Mouse (Mus musculus): ENCODE measurements around the gene Mgme1. TPM values are rescaled to one million over a fixed set of nuclear protein-coding genes. Genes with fewer than 3 reads are reported as not detected.
A peak's percentile ranks its signal among the peaks of the same experiment; 100 is the strongest.

Mgme1 gene
- polyA plus RNA-seq, 1 experiment from 2014 or later: 21.6 TPM

DNA sequence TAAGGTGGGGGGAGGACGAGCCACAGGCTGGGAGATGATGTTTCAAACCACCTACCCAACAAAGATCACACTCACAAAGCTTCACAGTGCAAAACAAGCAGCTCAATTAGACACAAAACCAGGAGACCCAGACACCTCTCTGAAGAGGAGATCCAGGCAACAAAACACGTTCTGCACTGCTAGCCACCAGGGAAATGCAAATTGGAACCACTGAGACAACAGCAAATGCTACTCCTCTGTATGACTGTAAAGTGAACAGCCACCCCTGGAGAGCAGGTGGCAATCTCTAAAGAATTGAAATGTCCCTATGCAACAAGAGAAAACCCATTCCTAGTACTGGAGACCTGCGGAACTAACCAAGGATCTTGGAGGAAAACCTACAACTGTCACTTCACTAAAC lies 36.9 kb upstream of the Mgme1 start:
- ATAC-seq (ENCODE audit: insufficient number of reproducible peaks, low FRiP score, low TSS enrichment, low read depth): no peak

GRCm38 (mm10) chr2:144235776-144236175 lies 34.7 kb upstream of the Mgme1 start:
- Histone ChIP-seq H3K36me3 (ENCODE audit: control insufficient read depth, insufficient read depth, low read length) (no peaks in the 10 kb centered on the region), H3K4me3 (ENCODE audit: low read depth, low read length) (no peak overlapping the region), H3K9ac (ENCODE audit: low read length) (no peak overlapping the region), H3K4me1 (ENCODE audit: control insufficient read depth, insufficient read depth, low read length) (peaks cover 2% of the 10 kb centered on the region; the same call in 1 of the 2 replicates), H3K27ac (replicated peaks; ENCODE audit: low read depth, low read length) (no peak overlapping the region), H3K27me3 (ENCODE audit: control insufficient read depth, insufficient read depth, low read length) (no peaks in the 10 kb centered on the region), H3K4me2 (ENCODE audit: low read depth, severe bottlenecking) (no peak overlapping the region), H3K9me3 (ENCODE audit: control insufficient read depth, low read length) (no peaks in the 10 kb centered on the region)
- ATAC-seq (ENCODE audit: insufficient number of reproducible peaks, low FRiP score, low TSS enrichment, low read depth) (no peak), DNase-seq (ENCODE audit: low spot score) (peak; percentile 37)
- 49% methylated on average over 3 of the region's 3 CpGs for WGBS

More for the DNA sequence above, 36.9 kb upstream of the Mgme1 start:
- WGBS: 73% methylated on average over 3 of the region's 3 CpGs
- Histone ChIP-seq H3K9me3 (ENCODE audit: control insufficient read depth, low read length) (no peaks in the 10 kb centered on the region), H3K27ac (replicated peaks; ENCODE audit: low read depth, low read length) (no peak overlapping the region), H3K4me3 (ENCODE audit: low read depth, low read length) (no peak overlapping the region), H3K4me1 (ENCODE audit: control insufficient read depth, insufficient read depth, low read length) (peaks cover 2% of the 10 kb centered on the region; the same call in 1 of the 2 replicates), H3K27me3 (ENCODE audit: control insufficient read depth, insufficient read depth, low read length) (no peaks in the 10 kb centered on the region), H3K9ac (ENCODE audit: low read length) (no peak overlapping the region), H3K36me3 (ENCODE audit: control insufficient read depth, insufficient read depth, low read length) (no peaks in the 10 kb centered on the region), H3K4me2 (ENCODE audit: low read depth, severe bottlenecking) (no peak overlapping the region)
- DNase-seq (ENCODE audit: low spot score): no peak

DNA sequence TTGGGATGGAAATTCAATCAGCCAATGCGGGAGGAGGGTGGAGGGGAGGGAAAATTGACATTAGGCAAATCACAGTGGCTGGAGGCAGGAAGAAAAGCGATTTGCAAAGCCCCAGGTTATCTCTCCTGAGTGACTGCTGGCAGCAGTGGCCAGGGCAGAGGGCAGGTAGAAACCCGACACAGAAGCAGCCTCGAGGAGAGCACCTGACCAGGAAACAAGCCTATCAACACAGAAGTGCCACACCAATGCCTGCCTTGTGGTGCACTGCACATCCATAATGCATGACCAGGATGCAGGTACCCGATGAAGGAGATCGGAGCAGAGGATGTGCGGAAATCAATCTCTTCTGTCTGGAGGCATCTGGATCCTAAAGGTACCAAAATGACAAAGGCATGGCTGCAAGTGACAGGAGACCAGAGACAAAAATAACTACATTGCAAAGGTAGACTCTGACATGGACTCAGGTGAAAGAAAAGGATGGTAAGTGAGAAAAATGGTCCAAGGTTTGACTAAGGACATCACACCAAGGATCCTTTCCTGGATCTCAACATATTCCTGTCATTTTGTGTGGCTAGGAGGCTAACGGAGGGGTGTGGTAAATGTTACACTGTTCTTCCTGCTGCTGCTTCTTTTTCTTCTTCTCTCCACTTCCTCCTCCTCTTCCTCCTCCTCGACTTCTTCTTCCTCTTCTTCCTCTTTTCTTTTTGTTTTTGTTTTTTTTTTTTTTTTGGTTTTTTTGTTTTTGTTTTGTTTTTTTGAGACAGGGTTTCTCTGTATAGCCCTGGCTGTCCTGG lies 33.5 kb upstream of the Mgme1 start:
- Histone ChIP-seq H3K4me1 (ENCODE audit: control insufficient read depth, insufficient read depth, low read length) (peaks cover 2% of the 10 kb centered on the region; the same call in 1 of the 2 replicates), H3K27me3 (ENCODE audit: control insufficient read depth, insufficient read depth, low read length) (no peaks in the 10 kb centered on the region), H3K36me3 (ENCODE audit: control insufficient read depth, insufficient read depth, low read length) (no peaks in the 10 kb centered on the region), H3K9ac (ENCODE audit: low read length) (no peak overlapping the region), H3K9me3 (ENCODE audit: control insufficient read depth, low read length) (no peaks in the 10 kb centered on the region), H3K27ac (replicated peaks; ENCODE audit: low read depth, low read length) (no peak overlapping the region), H3K4me2 (ENCODE audit: low read depth, severe bottlenecking) (no peak overlapping the region), H3K4me3 (ENCODE audit: low read depth, low read length) (no peak overlapping the region)
- DNase-seq (ENCODE audit: low spot score) (no peak), ATAC-seq (ENCODE audit: insufficient number of reproducible peaks, low FRiP score, low TSS enrichment, low read depth) (no peak)
- WGBS: 62% methylated on average over 9 of the region's 9 CpGs

DNA sequence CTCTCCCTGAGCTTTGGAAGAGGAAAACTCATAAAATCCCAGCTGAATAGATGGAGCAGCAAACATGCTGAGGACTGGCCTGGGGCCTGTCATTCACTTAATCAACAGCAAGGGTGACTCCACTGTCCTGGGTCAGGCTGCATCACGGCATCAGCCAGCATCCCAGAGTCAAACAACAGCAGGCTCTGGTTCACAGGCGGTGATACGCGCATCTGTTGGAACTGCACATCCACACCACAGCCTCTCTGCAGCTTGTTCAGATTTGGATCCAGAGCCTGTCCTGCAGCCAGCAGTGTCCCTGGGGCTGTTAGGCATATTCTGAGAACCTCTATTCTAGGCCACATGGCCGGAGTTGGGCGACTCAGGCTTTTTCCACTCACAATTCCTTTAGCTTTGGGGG lies 32.1 kb upstream of the Mgme1 start:
- Histone ChIP-seq H3K9me3 (ENCODE audit: control insufficient read depth, low read length) (no peaks in the 10 kb centered on the region), H3K4me2 (ENCODE audit: low read depth, severe bottlenecking) (no peak overlapping the region), H3K4me3 (ENCODE audit: low read depth, low read length) (no peak overlapping the region), H3K27me3 (ENCODE audit: control insufficient read depth, insufficient read depth, low read length) (no peaks in the 10 kb centered on the region), H3K9ac (ENCODE audit: low read length) (no peak overlapping the region), H3K36me3 (ENCODE audit: control insufficient read depth, insufficient read depth, low read length) (no peaks in the 10 kb centered on the region), H3K27ac (replicated peaks; ENCODE audit: low read depth, low read length) (no peak overlapping the region), H3K4me1 (ENCODE audit: control insufficient read depth, insufficient read depth, low read length) (peaks cover 2% of the 10 kb centered on the region; the same call in 1 of the 2 replicates)
- WGBS: 83% methylated on average over 6 of the region's 6 CpGs
- ATAC-seq (ENCODE audit: insufficient number of reproducible peaks, low FRiP score, low TSS enrichment, low read depth) (no peak), DNase-seq (ENCODE audit: low spot score) (no peak)

DNA sequence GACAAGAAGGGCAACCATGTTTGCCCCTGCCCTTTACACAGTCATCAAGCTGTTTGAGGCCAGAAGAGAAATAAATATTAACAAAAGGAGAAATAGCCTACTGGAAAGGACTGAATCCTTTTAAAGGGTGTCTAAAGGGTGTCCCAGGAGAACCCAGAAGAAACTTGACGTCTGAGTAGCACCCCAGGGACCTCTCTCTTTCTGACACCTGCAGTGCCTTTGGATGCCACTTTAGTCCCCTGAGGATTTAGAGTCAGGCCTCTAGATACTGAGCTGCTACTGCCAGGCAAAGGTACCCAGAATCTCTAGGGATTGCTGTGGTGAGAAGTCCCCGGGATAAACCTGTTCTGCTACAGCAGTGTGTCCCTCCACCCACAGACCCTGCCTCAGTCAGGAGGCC lies 31.1 kb upstream of the Mgme1 start:
- Histone ChIP-seq H3K9ac (ENCODE audit: low read length) (no peak overlapping the region), H3K36me3 (ENCODE audit: control insufficient read depth, insufficient read depth, low read length) (no peaks in the 10 kb centered on the region), H3K4me2 (ENCODE audit: low read depth, severe bottlenecking) (no peak overlapping the region), H3K9me3 (ENCODE audit: control insufficient read depth, low read length) (no peaks in the 10 kb centered on the region), H3K4me3 (ENCODE audit: low read depth, low read length) (no peak overlapping the region), H3K4me1 (ENCODE audit: control insufficient read depth, insufficient read depth, low read length) (peaks cover 2% of the 10 kb centered on the region; the same call in 1 of the 2 replicates), H3K27me3 (ENCODE audit: control insufficient read depth, insufficient read depth, low read length) (no peaks in the 10 kb centered on the region), H3K27ac (replicated peaks; ENCODE audit: low read depth, low read length) (no peak overlapping the region)
- WGBS: 72% methylated on average over 2 of the region's 2 CpGs
- no peak for ATAC-seq (ENCODE audit: insufficient number of reproducible peaks, low FRiP score, low TSS enrichment, low read depth)
- DNase-seq (ENCODE audit: low spot score): no peak

GRCm38 (mm10) chr2:144240095-144240899 lies 30.2 kb upstream of the Mgme1 start:
- no peak for ATAC-seq (ENCODE audit: insufficient number of reproducible peaks, low FRiP score, low TSS enrichment, low read depth)
- Histone ChIP-seq H3K9ac (ENCODE audit: low read length) (no peak overlapping the region), H3K4me3 (ENCODE audit: low read depth, low read length) (no peak overlapping the region), H3K9me3 (ENCODE audit: control insufficient read depth, low read length) (no peaks in the 10 kb centered on the region), H3K4me2 (ENCODE audit: low read depth, severe bottlenecking) (no peak overlapping the region), H3K27ac (replicated peaks; ENCODE audit: low read depth, low read length) (no peak overlapping the region), H3K36me3 (ENCODE audit: control insufficient read depth, insufficient read depth, low read length) (no peaks in the 10 kb centered on the region), H3K4me1 (ENCODE audit: control insufficient read depth, insufficient read depth, low read length) (peaks cover 2% of the 10 kb centered on the region; the same call in 1 of the 2 replicates), H3K27me3 (ENCODE audit: control insufficient read depth, insufficient read depth, low read length) (no peaks in the 10 kb centered on the region)
- no peak for DNase-seq (ENCODE audit: low spot score)
- WGBS: 80% methylated on average over 3 of the region's 3 CpGs

GRCm38 (mm10) chr2:144245464-144245863 lies 25.0 kb upstream of the Mgme1 start:
- no peak for ATAC-seq (ENCODE audit: insufficient number of reproducible peaks, low FRiP score, low TSS enrichment, low read depth)
- H3K4me2 ChIP-seq (ENCODE audit: low read depth, severe bottlenecking): no peak overlapping the region
- no peak overlapping the region for H3K27ac ChIP-seq (replicated peaks; ENCODE audit: low read depth, low read length)
- WGBS: 47% methylated on average over 7 of the region's 7 CpGs
- DNase-seq (ENCODE audit: low spot score): peak; percentile 44
- no peak overlapping the region for H3K4me3 ChIP-seq (ENCODE audit: low read depth, low read length)
- H3K27me3 ChIP-seq (ENCODE audit: control insufficient read depth, insufficient read depth, low read length): no peaks in the 10 kb centered on the region
- peaks cover 12% of the 10 kb centered on the region for H3K4me1 ChIP-seq (ENCODE audit: control insufficient read depth, insufficient read depth, low read length)
- no peaks in the 10 kb centered on the region for H3K9me3 ChIP-seq (ENCODE audit: control insufficient read depth, low read length)
- no peak overlapping the region for H3K9ac ChIP-seq (ENCODE audit: low read length)
- H3K36me3 ChIP-seq (ENCODE audit: control insufficient read depth, insufficient read depth, low read length): peaks cover 5% of the 10 kb centered on the region; the same call in 1 of the 2 replicates

DNA sequence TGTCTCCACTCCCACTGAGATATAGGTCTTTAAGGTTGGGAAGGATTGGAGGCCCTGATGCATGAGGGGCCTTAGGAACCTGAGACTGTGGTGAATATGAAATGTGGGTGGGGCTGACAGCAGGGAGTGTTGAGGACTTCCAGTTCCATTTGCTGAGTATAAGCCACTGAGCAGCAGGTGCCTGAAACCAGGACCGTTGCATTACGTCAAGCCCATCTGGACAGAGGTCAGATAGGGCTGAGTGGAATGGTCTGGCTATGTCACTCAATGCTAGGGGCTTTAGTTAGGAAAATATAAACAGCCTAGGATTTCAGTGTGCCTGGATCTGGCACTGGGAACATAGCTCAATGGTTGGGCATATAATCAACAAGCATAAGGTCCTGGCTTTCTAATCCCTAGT lies 24.2 kb upstream of the Mgme1 start:
- Histone ChIP-seq H3K36me3 (ENCODE audit: control insufficient read depth, insufficient read depth, low read length) (peaks cover 7% of the 10 kb centered on the region; the same call in 1 of the 2 replicates), H3K27ac (replicated peaks; ENCODE audit: low read depth, low read length) (no peak overlapping the region), H3K4me1 (ENCODE audit: control insufficient read depth, insufficient read depth, low read length) (peaks cover 12% of the 10 kb centered on the region), H3K9ac (ENCODE audit: low read length) (no peak overlapping the region), H3K9me3 (ENCODE audit: control insufficient read depth, low read length) (no peaks in the 10 kb centered on the region), H3K4me3 (ENCODE audit: low read depth, low read length) (no peak overlapping the region), H3K27me3 (ENCODE audit: control insufficient read depth, insufficient read depth, low read length) (no peaks in the 10 kb centered on the region), H3K4me2 (ENCODE audit: low read depth, severe bottlenecking) (no peak overlapping the region)
- DNase-seq (ENCODE audit: low spot score) (no peak), ATAC-seq (ENCODE audit: insufficient number of reproducible peaks, low FRiP score, low TSS enrichment, low read depth) (no peak)
- 77% methylated on average over 2 of the region's 2 CpGs for WGBS

Measured in limb, embryonic 11.5 days (tissue).